Mouse (Mus musculus) T-cell, adult 2 months (primary cell): ENCODE data around the gene Angel2.
A peak's percentile ranks its signal among the peaks of the same experiment; 100 is the strongest.
"Not testable (repeated sequence)": the region's sequence is repeated elsewhere in the genome, so short reads cannot be mapped to it uniquely, and the experiment has no call there.

Experiments used
- DNase-seq: peaks from one replicate; pipeline ENCODE4 v3.0.0; 2022; ENCODE audit warnings: low spot score

Gene Angel2

DNA sequence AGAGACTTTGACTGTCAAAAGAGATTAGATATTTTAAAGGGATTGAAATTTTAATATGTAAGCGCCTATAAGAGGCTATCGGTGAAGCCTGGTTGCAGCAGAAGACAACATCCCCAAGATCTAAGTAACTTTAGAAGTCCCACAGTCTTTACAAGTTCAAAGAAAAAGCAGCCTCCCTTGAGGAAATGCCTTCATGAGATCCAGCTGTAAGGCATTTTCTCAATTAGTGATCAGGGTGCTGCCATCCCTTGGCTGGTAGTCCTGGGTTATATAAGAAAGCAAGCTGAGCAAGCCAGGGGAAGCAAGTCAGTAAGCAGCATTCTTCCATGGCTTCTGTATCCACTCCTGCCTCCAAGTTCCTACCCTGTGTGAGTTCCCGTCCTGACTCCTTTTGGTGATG lies at the start of gene Angel2:
Gene Angel2, plus strand, starts transcription at position 301 of the 400 bp plus-strand sequence.
- DNase-seq = not testable (repeated sequence)

DNA sequence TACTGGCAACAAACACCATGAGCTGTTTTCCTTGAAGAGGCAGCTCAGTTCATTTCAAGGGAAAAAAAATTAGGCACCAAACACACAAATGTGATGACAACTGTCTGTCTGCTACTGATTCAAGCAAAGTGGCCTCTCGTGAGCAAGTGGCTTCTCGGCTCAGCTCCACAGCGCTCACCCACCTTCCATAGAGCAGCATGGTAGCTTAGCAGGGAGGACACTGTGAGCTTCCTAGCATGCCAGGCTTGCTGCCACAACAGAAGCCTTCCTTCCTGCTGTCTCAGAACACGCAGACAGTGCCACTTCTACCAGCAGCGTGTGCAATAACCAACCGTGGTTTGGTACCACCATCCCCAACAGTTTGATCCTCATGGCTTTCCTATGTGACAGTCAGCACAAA lies 49.2 kb upstream of the Angel2 start:
- DNase-seq = no peak

- no peak for DNase-seq
These were observed 44.3 kb upstream of the Angel2 start for GRCm38 (mm10) chr1:190880638-190881037.

GRCm38 (mm10) chr1:190881422-190881821 lies 43.5 kb upstream of the Angel2 start:
- peak; percentile 32 for DNase-seq

- DNase-seq = no peak
These were observed 38.9 kb upstream of the Angel2 start for GRCm38 (mm10) chr1:190886014-190886413.

GRCm38 (mm10) chr1:190888031-190888430 lies 36.9 kb upstream of the Angel2 start:
- DNase-seq = no peak

GRCm38 (mm10) chr1:190888646-190889045 lies 36.3 kb upstream of the Angel2 start:
- DNase-seq = no peak

GRCm38 (mm10) chr1:190893559-190894167 lies 31.2 kb upstream of the Angel2 start:
- no peak for DNase-seq

DNA sequence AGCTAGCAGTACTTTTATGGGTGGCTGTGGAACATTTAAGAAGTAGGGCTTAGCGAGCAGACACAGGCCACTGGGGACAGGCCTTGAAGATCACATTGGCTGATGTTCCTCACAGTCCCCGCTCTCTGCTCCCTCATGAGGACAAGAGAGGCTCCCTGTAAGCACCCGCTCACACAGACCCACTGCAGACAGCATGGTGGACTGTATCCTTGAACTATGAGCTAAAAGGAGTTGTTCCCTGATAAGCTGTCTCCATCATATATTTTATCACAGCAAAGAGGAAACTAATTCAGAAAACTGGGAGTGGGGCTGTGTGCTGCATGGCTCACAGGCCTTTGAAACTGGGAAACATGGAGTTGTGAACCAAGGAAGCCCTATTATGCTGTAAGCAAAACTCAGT lies 26.7 kb upstream of the Angel2 start:
- DNase-seq = no peak

DNA sequence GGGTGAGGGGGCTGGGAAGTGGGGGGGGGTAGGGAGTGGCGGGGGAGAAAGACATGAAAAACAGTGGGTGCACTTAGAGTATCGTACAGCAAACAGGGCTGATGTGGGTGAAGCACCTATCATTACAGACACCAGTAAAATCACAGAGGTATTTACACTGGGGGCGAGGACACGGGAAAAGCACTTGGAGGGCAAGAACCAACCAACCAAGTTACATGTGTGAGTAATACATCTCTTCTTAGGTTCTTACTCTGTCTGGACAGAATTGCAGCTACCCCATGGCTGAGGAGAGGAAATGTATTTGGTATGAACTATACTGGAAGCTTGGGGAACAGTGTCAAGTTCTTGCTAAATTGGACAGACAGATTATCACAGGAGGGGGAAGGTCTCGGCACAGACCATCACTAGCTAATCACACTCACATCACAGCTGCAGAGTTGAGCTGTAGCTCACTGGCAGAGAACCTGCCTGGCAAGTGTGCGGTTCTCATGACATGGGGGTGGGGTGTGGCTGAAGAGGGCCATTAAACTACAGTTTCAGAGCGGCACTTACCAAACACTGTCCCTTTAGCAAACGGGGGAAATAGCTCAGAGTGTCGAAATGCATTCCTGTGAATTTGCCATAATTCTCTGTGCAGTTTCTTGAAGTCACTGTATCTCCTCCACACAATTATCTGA lies 25.9 kb upstream of the Angel2 start:
- DNase-seq = no peak

GRCm38 (mm10) chr1:190901082-190901481 lies 23.8 kb upstream of the Angel2 start:
- no peak for DNase-seq

DNA sequence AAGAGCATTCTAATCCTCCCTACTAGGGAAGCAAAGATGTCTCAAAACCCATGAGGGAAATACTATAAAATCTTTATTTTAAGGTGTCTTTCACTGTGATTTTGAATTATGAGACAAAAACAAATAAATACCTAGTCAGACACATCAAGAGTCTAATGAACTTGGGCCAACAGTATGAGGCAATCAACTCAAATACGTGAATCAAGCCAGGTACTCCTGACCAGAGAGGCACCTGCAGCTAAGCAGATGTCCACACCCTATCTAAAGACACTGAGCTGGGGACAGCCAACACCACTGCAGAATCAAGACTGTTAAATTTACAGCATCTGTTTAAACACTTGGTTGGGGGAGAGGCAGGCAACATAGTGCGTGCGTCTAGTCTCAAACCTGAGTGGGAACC lies 20.8 kb upstream of the Angel2 start:
- no peak for DNase-seq

DNA sequence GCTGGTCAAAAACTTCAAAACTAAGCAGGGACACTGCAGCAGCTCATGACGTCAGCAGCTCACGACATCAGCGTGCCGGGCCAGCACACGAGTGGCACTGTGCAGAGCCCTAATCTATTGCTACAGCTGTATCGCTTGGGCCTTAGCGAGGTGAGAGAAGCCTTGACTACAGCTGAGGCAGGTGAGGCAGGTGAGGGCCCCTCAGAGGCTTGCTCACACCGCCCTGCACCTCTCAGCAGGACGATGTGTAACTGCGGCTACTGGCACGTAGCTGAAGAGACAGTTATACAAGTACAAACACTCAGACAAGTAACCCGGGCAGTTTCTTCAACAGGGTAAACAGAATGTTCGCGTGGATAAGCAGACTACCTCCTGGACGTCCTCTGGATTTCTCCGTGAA lies 20.2 kb upstream of the Angel2 start:
- no peak for DNase-seq

GRCm38 (mm10) chr1:190910836-190911235 lies 14.1 kb upstream of the Angel2 start:
- DNase-seq = no peak

GRCm38 (mm10) chr1:190911415-190912123 lies 13.3 kb upstream of the Angel2 start, which contains the start of gene Rps6kc1:
TSS of gene Rps6kc1 (minus strand) at chr1:190911770.
- peak; percentile 55 for DNase-seq

GRCm38 (mm10) chr1:190912623-190913022 lies 12.3 kb upstream of the Angel2 start:
- no peak for DNase-seq

DNA sequence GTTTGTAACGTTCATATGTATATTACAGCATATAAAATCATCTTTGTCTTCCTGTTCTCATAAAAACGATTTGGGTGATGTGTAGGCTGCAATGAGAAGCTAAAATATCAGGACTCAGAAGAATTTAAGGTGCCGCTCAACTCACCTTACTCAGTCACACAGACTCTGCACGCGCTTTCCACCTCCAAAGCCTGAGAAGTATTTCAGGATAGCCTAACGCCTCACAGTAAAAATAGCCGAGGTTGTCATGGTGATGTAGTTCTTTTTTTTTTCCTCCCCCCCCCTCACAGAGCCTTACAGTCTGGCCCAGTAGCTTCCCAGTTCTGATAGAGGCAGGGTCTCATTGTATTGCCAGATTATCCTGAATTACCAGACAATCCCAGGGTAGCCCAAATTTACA lies 6.0 kb upstream of the Angel2 start:
- DNase-seq = no peak

DNA sequence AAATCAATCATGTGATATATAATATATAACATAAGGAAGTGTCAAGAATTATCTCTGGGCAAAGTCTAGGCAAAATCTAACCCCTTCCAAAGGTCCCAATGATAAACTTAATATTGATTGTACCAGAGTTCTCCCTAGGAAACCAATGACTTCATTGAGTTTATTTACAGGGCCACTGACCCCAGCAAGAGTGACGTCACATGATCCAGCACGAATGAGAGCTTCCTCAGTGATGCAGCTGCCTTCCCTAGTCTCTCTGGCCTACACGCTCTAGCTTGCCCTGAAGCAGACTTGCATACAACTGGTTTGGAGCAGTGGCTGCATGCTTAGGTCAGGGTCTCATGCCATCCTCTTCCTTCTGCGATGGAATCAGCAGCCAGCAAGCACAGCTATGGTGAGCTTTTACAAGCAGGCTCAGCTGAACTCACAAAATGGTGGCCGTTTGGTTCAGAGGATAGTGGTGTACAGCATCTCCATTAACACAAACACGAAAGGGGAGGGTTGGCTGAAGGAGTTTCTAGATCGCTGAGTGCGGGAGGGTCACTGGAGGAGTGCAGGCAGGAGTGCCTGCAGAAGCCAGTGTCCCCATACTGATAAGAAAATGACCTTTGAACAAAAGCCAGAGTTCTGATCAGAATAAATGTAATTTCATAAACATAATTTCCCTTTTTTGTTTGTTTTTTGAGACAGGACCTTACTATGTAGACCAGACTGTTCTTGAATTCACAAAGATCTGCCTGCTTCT lies 5.0 kb upstream of the Angel2 start:
- DNase-seq = no peak

- DNase-seq = no peak
These were observed 2.4 kb downstream of the Angel2 start for GRCm38 (mm10) chr1:190927311-190927710.

DNA sequence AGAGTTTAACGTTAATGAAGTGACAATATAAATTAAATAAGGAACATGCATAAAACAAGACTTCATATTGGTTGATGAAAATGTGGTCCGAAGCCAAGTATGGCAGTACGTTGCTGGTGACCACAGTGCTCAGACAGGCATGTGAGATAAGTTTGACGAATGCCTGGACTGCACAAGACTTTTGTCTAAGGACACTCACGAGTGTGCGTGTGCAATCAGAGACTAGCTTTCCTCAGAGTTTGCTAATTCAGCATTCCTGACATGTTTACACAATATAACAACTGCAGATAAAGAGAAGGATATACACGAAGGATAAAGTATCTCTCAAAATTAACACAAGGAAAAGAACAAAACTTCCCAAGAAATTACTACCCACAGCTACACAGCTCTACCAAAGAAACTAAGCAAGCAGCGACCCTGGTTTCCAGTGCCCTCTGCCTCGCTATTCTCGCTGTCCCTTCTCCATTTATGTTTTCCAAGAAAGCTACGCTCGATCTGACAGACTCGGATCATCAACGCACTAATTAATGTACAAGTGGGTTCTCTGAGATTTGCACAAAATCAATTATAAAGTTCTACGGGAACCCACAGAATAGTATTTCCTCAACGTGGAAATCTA lies 2.9 kb downstream of the Angel2 start:
- DNase-seq = no peak

GRCm38 (mm10) chr1:190928370-190929009 lies 3.6 kb downstream of the Angel2 start:
- peak; percentile 98 for DNase-seq
